Mouse (Mus musculus) inflammation-experienced regulatory T-cells, adult 6 months (primary cell): Measurements from ENCODE around the gene Ncf2. TPM values are rescaled to one million over a fixed set of nuclear protein-coding genes. Genes with fewer than 3 reads are reported as not detected.
"Not testable (repeated sequence)": the region's sequence is repeated elsewhere in the genome, so short reads cannot be mapped to it uniquely, and the experiment has no call there.

ENCODE experiments used
- ATAC-seq: one replicate; pipeline ENCODE4 v1.8.0; 2017
- polyA plus RNA-seq, 3 experiments: library from polyadenylated mRNA; unstranded; fragments of 100-300 nt; shearing (Covaris generic); gene quantifications; one replicate each; pipeline ENCODE4 v1.2.1; 2017

The Ncf2 gene
- polyA plus RNA-seq = 1 to 10 TPM; 2.4 to 5.4 (median 2.8) TPM

GRCm38 (mm10) chr1:152799897-152800296 lies at the start of gene Ncf2:
TSS of gene Ncf2 (plus strand) at chr1:152800194.
- no peak for ATAC-seq

- ATAC-seq = no peak
Measured at GRCm38 (mm10) chr1:152750312-152750965, 49.6 kb upstream of the Ncf2 start, which contains the start of gene Apobec4. TSS of gene Apobec4 (plus strand) at chr1:152750551.

DNA sequence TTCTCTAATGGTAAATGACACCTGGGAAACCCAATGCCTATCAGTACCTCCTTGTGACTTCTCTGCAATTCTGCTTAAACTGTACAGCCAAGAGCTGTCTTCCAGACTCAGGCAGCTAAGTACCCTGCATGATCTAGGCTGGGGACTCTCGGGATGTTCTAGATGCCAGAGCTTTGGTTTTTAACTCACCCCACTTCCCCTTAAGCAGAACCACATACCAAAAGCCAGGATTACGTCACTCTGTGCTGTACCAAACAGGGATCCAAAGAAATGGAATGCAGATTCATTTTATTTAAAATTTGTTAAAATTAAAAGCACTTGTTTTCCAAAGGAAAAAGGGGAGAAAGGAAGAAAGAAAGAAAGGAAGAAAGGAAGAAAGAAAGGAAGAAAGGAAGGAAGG lies 38.2 kb upstream of the Ncf2 start:
- ATAC-seq = no peak

- peak; percentile 83 for ATAC-seq
Measured at GRCm38 (mm10) chr1:152766032-152766772, 33.8 kb upstream of the Ncf2 start, which contains the start of the genes Rgl1 and Arpc5. TSS of gene Rgl1 (minus strand) at chr1:152766351. TSS of gene Arpc5 (plus strand) at chr1:152766542.

GRCm38 (mm10) chr1:152766804-152767748 lies 32.9 kb upstream of the Ncf2 start:
- ATAC-seq = peak; percentile 2

DNA sequence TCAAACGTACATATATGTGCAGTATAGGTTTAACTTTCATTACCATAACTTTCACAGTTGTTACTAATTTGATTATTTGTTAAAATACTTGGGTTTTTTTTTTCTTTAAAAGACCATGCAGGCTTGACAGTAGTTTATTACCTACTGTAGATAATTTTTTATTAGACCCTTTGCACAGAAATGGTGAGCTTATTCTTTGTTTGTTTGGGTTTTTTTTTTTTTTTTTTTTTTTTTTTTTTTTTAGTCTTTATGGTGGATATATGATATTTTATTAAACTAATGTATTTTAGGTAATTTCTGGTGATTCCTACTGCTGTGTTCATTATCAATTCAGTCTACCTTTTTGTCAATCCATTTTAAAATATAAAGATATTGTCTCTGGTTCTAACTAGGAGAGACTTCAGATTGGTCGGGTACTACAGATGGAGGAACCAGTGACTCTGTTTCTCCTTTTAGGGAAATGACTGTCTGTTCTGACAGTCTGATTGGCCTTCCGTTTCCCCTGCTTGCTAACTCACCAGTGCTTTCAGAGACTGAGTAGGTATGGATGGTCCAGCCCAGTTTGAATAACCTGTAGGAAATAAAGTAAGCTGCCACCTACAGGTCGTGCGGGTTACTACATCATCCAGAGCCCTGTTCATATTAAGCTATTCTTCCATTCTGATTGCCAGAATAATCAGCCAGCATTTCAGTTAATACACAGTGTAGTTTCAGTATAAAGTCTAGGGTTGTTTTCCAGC lies 32.1 kb upstream of the Ncf2 start:
- peak; percentile 61 for ATAC-seq

- ATAC-seq = no peak
Measured at GRCm38 (mm10) chr1:152771016-152771415, 29.0 kb upstream of the Ncf2 start.

GRCm38 (mm10) chr1:152774601-152775000 lies 25.4 kb upstream of the Ncf2 start:
- not testable (repeated sequence) for ATAC-seq

- ATAC-seq = peak; percentile 60
Measured at GRCm38 (mm10) chr1:152779071-152779737, 20.8 kb upstream of the Ncf2 start.

- ATAC-seq = no peak
Measured at GRCm38 (mm10) chr1:152784620-152785019, 15.4 kb upstream of the Ncf2 start.

DNA sequence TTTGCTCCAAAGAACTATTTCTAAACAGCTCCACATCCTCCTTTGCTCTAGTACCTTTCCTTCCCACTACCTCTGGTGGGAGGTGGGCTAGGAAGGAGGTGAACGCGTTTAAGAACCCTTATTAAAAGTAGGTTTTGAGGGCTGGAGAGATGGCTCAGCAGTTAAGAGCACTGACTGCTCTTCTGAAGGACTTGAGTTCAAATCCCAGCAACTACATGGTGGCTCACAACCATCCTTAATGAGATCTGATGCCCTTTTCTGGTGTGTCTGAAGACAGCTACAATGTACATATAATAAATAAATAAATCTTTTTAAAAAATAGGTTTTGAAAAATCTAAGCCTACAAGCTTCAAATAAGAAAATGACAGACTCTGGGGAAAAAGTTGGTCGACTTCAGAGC lies 14.5 kb upstream of the Ncf2 start:
- not testable (repeated sequence) for ATAC-seq

DNA sequence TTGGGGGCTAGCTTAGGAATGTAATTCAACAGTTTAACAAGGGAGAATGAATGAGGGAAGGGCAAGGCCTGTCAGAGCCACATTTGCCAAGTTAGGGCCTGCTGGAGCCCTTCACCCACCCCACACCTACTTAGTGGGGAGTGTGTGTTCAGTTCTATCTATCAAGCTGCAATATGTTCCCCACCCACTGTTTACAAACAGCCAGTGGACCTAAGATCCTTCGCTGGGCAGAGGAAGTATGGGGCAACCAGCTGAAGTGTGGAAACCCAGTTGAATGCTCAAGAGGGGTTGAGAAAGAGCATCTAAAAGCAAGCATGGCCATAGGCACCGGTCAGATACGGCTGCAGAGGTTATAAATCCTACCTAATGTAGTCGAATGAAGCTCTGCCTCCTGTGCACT lies 13.0 kb upstream of the Ncf2 start:
- ATAC-seq = no peak

- no peak for ATAC-seq
Measured at GRCm38 (mm10) chr1:152788121-152788660, 11.8 kb upstream of the Ncf2 start.

DNA sequence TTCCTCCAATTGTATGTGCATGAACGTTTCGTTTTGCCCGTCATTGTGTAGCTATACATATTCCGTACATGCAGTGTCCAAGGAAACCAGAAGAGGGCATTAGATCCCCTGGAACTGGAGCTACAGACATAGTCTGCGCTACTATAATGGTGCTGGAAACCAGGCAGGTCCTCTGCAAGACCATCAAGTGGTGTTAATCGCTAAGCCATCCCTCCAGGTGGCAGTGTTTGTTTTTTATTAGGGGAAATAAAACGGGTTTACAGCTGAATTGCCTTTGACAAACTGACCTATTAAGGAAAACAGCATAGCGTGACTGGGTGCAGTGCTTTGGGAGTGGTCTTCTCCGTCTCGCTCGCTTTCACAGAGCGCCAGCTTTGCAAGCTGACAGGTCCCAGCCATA lies 9.7 kb upstream of the Ncf2 start:
- no peak for ATAC-seq

- no peak for ATAC-seq
Measured at GRCm38 (mm10) chr1:152790821-152791220, 9.2 kb upstream of the Ncf2 start.

GRCm38 (mm10) chr1:152791269-152791668 lies 8.7 kb upstream of the Ncf2 start:
- no peak for ATAC-seq

- ATAC-seq = no peak
Measured at GRCm38 (mm10) chr1:152792736-152793494, 7.1 kb upstream of the Ncf2 start.

DNA sequence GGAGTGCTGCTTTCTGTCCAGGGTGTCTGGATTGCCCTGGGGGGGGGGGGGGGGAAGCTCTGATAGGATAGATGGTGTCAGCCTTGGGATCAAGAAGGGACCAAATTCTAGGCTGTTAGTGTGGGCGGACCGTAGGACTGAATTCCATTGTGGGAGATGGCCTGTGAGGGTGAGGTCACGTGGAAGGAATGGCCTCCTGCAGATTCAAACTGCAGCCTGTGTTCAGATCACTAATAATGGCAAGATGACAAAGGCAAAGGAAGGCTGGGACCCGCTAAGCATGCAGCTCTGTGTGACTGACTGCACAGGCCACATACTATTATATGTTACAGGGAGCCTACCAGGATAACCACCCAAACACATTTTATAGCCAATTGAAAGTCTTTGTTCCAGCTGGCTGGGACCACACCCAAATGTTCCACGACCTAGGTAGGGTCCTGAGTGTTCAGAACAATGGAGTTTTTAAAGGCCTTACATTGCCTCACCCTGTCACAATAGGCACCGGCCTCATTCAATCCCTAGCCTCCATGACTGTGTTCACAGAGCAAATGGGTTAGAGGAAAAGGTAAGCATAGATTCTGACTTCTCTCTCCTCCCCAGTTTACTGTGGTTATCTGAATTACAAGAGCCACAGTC lies 6.4 kb upstream of the Ncf2 start:
- ATAC-seq = no peak

DNA sequence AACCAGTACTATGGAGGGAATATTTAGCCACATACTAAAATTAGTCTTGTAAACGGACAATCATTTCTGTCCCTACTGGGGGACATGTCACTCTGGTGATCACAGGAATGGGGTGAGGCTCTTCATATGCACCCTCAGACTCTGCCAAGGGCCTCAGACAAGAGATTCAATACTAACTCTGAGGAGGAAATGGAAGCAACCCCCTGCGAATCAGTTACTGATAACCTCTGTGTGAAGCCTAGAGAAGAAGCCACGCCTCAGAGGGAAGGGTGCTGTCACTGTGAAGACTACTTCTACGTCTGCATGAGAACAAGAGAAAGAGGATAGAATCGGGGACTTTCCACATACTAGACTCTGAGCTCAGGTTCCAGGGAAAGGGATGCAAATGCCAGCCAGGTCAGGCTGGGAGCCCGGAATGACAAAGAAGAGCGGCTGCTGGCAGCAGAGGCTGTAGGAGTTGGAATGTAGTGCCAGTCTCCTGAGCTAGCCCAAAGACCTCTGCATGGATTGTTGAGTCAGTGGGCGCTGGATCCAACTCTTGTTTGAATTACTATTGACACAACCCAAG lies 4.2 kb upstream of the Ncf2 start:
- ATAC-seq = no peak
